Mouse (Mus musculus) olfactory bulb, adult 2 months (tissue): ENCODE data around the gene Gm10309.

Experiments
- CTCF ChIP-seq: fragments of 200-500 bp; IDR thresholded peaks from 2 replicates; pipeline ENCODE4 v1.5.1; 2012; ENCODE audit warnings: low read depth, mild to moderate bottlenecking, low read length, moderate library complexity; ENCODE audit not compliant: insufficient read depth
- POLR2A ChIP-seq: fragments of 200-500 bp; IDR thresholded peaks from 2 replicates; pipeline ENCODE4 v1.6.1; 2012; ENCODE audit warnings: mild to moderate bottlenecking, low read depth, low read length, moderate library complexity; ENCODE audit not compliant: insufficient read depth

DNA sequence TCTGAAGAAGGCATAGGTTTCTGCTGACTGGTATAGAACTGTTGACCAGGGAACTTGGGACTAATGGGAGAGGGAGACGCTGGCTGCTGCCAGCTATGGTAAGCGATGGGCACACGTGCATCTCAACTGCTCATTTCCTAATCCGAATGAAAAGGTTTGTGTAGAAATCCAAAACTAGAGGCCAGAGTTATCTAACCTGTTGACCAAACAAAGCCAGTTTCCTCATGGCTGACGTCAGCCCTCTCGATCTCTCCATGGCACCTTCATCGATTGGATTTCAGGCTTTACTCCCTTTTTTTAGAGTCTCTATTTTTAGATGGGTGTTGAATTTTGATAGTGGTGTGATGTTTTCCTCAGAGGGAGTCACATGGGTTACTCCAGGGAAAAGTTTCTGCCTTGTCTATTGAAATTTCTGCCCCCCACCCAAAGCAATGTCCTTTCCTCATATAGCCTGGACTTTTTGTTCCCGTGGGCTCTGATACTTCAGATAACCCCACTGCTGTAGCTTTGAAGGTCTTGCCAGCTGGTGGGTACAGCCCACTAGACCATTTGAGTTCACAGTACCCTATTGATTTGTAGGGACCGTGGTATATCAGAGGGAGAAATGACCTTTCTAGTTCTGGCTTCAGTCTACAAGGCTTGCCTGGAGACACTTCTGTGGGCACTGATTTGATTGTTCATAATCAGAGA, 1.7 kb downstream of the Gm10309 start:
- TF ChIP-seq POLR2A (no peak), CTCF (no peak)
